Mouse (Mus musculus) cerebellum, adult 11 months (tissue): Measurements from ENCODE around the gene 4921504E06Rik.

ENCODE experiments used
- DNase-seq: peaks from one replicate; pipeline ENCODE4 v3.0.0; 2022

4921504E06Rik gene

GRCm38 (mm10) chr2:19415063-19415521 is 138.6 kb downstream of the 4921504E06Rik start:
- DNase-seq = peak; percentile 19

- DNase-seq = peak; percentile 40
These were observed 139.3 kb downstream of the 4921504E06Rik start for GRCm38 (mm10) chr2:19414222-19414965.
